Mouse (Mus musculus): ENCODE data around the gene Coq8a. TPM values are rescaled to one million over a fixed set of nuclear protein-coding genes. Genes with fewer than 3 reads are reported as not detected.
A peak's percentile ranks its signal among the peaks of the same experiment; 100 is the strongest.

Gene Coq8a
- polyA plus RNA-seq, 1 experiment, result 12.4 TPM

DNA sequence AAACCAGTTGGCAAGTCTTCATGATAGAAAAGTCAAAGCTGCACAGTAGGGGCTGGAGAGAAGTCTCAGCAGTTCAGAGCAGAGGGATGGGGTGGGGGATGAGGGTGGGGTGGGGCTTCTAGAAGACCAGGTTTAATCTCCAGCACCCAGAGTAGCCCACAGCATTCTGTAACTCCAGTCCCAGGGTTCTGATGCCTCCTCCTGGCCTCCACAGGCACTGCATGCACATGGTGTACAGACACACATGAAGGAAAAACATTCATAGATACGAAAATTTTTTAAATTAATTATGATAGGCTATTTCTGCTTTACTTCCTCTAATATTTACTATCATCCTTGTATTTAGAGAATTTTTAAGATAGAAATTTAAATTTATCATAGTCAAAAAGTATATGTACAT, 82.9 kb downstream of the Coq8a start:
- Histone ChIP-seq H3K4me1 (ENCODE audit: control insufficient read depth, insufficient read depth, low read length) (no peaks in the 10 kb centered on the region), H3K27me3 (ENCODE audit: control insufficient read depth, insufficient read depth, low read length) (no peaks in the 10 kb centered on the region), H3K27ac (ENCODE audit: control insufficient read depth, insufficient read depth, low read depth, low read length) (no peak overlapping the region), H3K36me3 (ENCODE audit: control insufficient read depth, insufficient read depth, low read length) (no peaks in the 10 kb centered on the region), H3K4me3 (ENCODE audit: control insufficient read depth, low read depth, low read length) (no peak overlapping the region)
- TF ChIP-seq CTCF (IDR thresholded peaks at IDR 0.05; ENCODE audit: control insufficient read depth, insufficient read depth, insufficient replicate concordance, low read depth, low read length) (peak; percentile 27; the same call in 1 of the 2 replicates), POLR2A (IDR thresholded peaks at IDR 0.05; ENCODE audit: control insufficient read depth, low read depth, low read length) (no peak)

Other genes starting within 250 kb of the Coq8a start
- 8.3 and 9.1 TPM in 2 replicates for gene Cdc42bpa, start 239.1 kb downstream of the Coq8a start, polyA plus RNA-seq (2012; rRNA removed)
- gene Psen2, start 63.8 kb upstream of the Coq8a start, polyA plus RNA-seq (2012; rRNA removed), result 8.7 and 8.8 TPM in 2 replicates
- gene Itpkb, start 130.9 kb upstream of the Coq8a start, polyA plus RNA-seq (2012; rRNA removed), result 9.9 TPM in 2 replicates

Data from testis, adult 2 months (tissue).